Mouse (Mus musculus): ENCODE results near the gene Prdm16. TPM values are rescaled to one million over a fixed set of nuclear protein-coding genes. Genes with fewer than 3 reads are reported as not detected.

Gene Prdm16
- polyA plus RNA-seq, 1 experiment from 2014 or later: 17.5 TPM

GRCm38 (mm10) chr4:154594761-154595556, 41.7 kb downstream of the Prdm16 start:
- Histone ChIP-seq H3K36me3 (no peaks in the 10 kb centered on the region), H3K9ac (no peak overlapping the region), H3K27me3 (0 out of 2 replicates have a peak, but pooled peaks cover 4% of the 10 kb centered on the region), H3K4me1 (peaks cover 60% of the 10 kb centered on the region), H3K27ac (no peak overlapping the region), H3K9me3 (no peaks in the 10 kb centered on the region), H3K4me3 (no peak overlapping the region), H3K4me2 (no peak overlapping the region)
- 27% methylated on average over 21 of the region's 21 CpGs for WGBS
- ATAC-seq (ENCODE audit: insufficient number of reproducible peaks, low FRiP score, low TSS enrichment, low read depth): no peak

GRCm38 (mm10) chr4:154594116-154594760, 42.4 kb downstream of the Prdm16 start:
- 45% methylated on average over 17 of the region's 17 CpGs for WGBS
- Histone ChIP-seq H3K27me3 (0 out of 2 replicates have a peak, but pooled peaks cover 4% of the 10 kb centered on the region), H3K9me3 (no peaks in the 10 kb centered on the region), H3K4me3 (no peak overlapping the region), H3K4me1 (peaks cover 53% of the 10 kb centered on the region), H3K9ac (no peak overlapping the region), H3K4me2 (no peak overlapping the region), H3K27ac (no peak overlapping the region), H3K36me3 (no peaks in the 10 kb centered on the region)
- no peak for ATAC-seq (ENCODE audit: insufficient number of reproducible peaks, low FRiP score, low TSS enrichment, low read depth)

GRCm38 (mm10) chr4:154592562-154592961, 44.1 kb downstream of the Prdm16 start:
- peaks cover 53% of the 10 kb centered on the region for H3K4me1 ChIP-seq
- no peak overlapping the region for H3K4me3 ChIP-seq
- H3K4me2 ChIP-seq: no peak overlapping the region
- no peak overlapping the region for H3K9ac ChIP-seq
- H3K9me3 ChIP-seq: no peaks in the 10 kb centered on the region
- H3K36me3 ChIP-seq: no peaks in the 10 kb centered on the region
- 60% methylated on average over 13 of the region's 13 CpGs for WGBS
- no peak overlapping the region for H3K27ac ChIP-seq
- no peak for ATAC-seq (ENCODE audit: insufficient number of reproducible peaks, low FRiP score, low TSS enrichment, low read depth)
- 0 out of 2 replicates have a peak, but pooled peaks cover 4% of the 10 kb centered on the region for H3K27me3 ChIP-seq

- Histone ChIP-seq H3K9ac (no peak overlapping the region), H3K27me3 (0 out of 2 replicates have a peak, but pooled peaks cover 4% of the 10 kb centered on the region), H3K27ac (no peak overlapping the region), H3K9me3 (no peaks in the 10 kb centered on the region), H3K36me3 (no peaks in the 10 kb centered on the region), H3K4me3 (no peak overlapping the region), H3K4me1 (peaks cover 65% of the 10 kb centered on the region), H3K4me2 (no peak overlapping the region)
- WGBS: 64% methylated on average over 10 of the region's 11 CpGs
- no peak for ATAC-seq (ENCODE audit: insufficient number of reproducible peaks, low FRiP score, low TSS enrichment, low read depth)
Observed at GRCm38 (mm10) chr4:154590910-154591309, 45.8 kb downstream of the Prdm16 start.

- Histone ChIP-seq H3K4me1 (peaks cover 61% of the 10 kb centered on the region), H3K4me2 (no peak overlapping the region), H3K4me3 (no peak overlapping the region), H3K9ac (no peak overlapping the region), H3K9me3 (no peaks in the 10 kb centered on the region), H3K27ac (no peak overlapping the region), H3K27me3 (0 out of 2 replicates have a peak, but pooled peaks cover 2% of the 10 kb centered on the region), H3K36me3 (no peaks in the 10 kb centered on the region)
- 62% methylated on average over 11 of the region's 11 CpGs for WGBS
- no peak for ATAC-seq (ENCODE audit: insufficient number of reproducible peaks, low FRiP score, low TSS enrichment, low read depth)
Observed at GRCm38 (mm10) chr4:154586334-154586733, 50.3 kb downstream of the Prdm16 start.

- Histone ChIP-seq H3K4me2 (no peak overlapping the region), H3K27ac (peak overlapping the region; percentile 33; the same call in 1 of the 2 replicates), H3K9me3 (no peaks in the 10 kb centered on the region), H3K4me1 (peaks cover 66% of the 10 kb centered on the region), H3K4me3 (no peak overlapping the region), H3K9ac (no peak overlapping the region), H3K27me3 (0 out of 2 replicates have a peak, but pooled peaks cover 2% of the 10 kb centered on the region), H3K36me3 (no peaks in the 10 kb centered on the region)
- ATAC-seq (ENCODE audit: insufficient number of reproducible peaks, low FRiP score, low TSS enrichment, low read depth): no peak
- WGBS: 51% methylated on average over 14 of the region's 14 CpGs
Observed at GRCm38 (mm10) chr4:154585779-154586178, 50.9 kb downstream of the Prdm16 start.

- ATAC-seq (ENCODE audit: insufficient number of reproducible peaks, low FRiP score, low TSS enrichment, low read depth): no peak
- Histone ChIP-seq H3K9ac (no peak overlapping the region), H3K36me3 (no peaks in the 10 kb centered on the region), H3K4me3 (no peak overlapping the region), H3K27ac (no peak overlapping the region), H3K4me2 (no peak overlapping the region), H3K4me1 (peaks cover 68% of the 10 kb centered on the region), H3K27me3 (0 out of 2 replicates have a peak, but pooled peaks cover 2% of the 10 kb centered on the region), H3K9me3 (no peaks in the 10 kb centered on the region)
- WGBS: 89% methylated on average over 13 of the region's 13 CpGs
Observed at GRCm38 (mm10) chr4:154583712-154584111, 53.0 kb downstream of the Prdm16 start.

GRCm38 (mm10) chr4:154582607-154583236, 54.0 kb downstream of the Prdm16 start:
- no peak for ATAC-seq (ENCODE audit: insufficient number of reproducible peaks, low FRiP score, low TSS enrichment, low read depth)
- H3K36me3 ChIP-seq: no peaks in the 10 kb centered on the region
- no peak overlapping the region for H3K4me2 ChIP-seq
- no peaks in the 10 kb centered on the region for H3K9me3 ChIP-seq
- H3K4me1 ChIP-seq: peaks cover 63% of the 10 kb centered on the region
- no peak overlapping the region for H3K4me3 ChIP-seq
- H3K9ac ChIP-seq: no peak overlapping the region
- 82% methylated on average over 21 of the region's 21 CpGs for WGBS
- no peak overlapping the region for H3K27ac ChIP-seq
- 0 out of 2 replicates have a peak, but pooled peaks cover 2% of the 10 kb centered on the region for H3K27me3 ChIP-seq

GRCm38 (mm10) chr4:154581261-154581886, 55.3 kb downstream of the Prdm16 start:
- no peak for ATAC-seq (ENCODE audit: insufficient number of reproducible peaks, low FRiP score, low TSS enrichment, low read depth)
- Histone ChIP-seq H3K4me1 (peaks cover 50% of the 10 kb centered on the region), H3K27ac (no peak overlapping the region), H3K9ac (no peak overlapping the region), H3K4me3 (no peak overlapping the region), H3K36me3 (no peaks in the 10 kb centered on the region), H3K4me2 (no peak overlapping the region), H3K9me3 (no peaks in the 10 kb centered on the region), H3K27me3 (0 out of 2 replicates have a peak, but pooled peaks cover 2% of the 10 kb centered on the region)
- 41% methylated on average over 16 of the region's 16 CpGs for WGBS

- no peaks in the 10 kb centered on the region for H3K27me3 ChIP-seq
- 56% methylated on average over 13 of the region's 13 CpGs for WGBS
- ATAC-seq (ENCODE audit: insufficient number of reproducible peaks, low FRiP score, low TSS enrichment, low read depth): no peak
- no peak overlapping the region for H3K27ac ChIP-seq
- peaks cover 33% of the 10 kb centered on the region for H3K4me1 ChIP-seq
- no peaks in the 10 kb centered on the region for H3K36me3 ChIP-seq
- H3K4me2 ChIP-seq: no peak overlapping the region
- no peak overlapping the region for H3K9ac ChIP-seq
- no peak overlapping the region for H3K4me3 ChIP-seq
- no peaks in the 10 kb centered on the region for H3K9me3 ChIP-seq
Observed at GRCm38 (mm10) chr4:154574208-154574875, 62.3 kb downstream of the Prdm16 start.

GRCm38 (mm10) chr4:154570451-154570881, 66.2 kb downstream of the Prdm16 start:
- H3K27ac ChIP-seq: no peak overlapping the region
- H3K36me3 ChIP-seq: no peaks in the 10 kb centered on the region
- peaks cover 47% of the 10 kb centered on the region for H3K4me1 ChIP-seq
- H3K9me3 ChIP-seq: no peaks in the 10 kb centered on the region
- no peak overlapping the region for H3K9ac ChIP-seq
- H3K27me3 ChIP-seq: no peaks in the 10 kb centered on the region
- no peak overlapping the region for H3K4me3 ChIP-seq
- ATAC-seq (ENCODE audit: insufficient number of reproducible peaks, low FRiP score, low TSS enrichment, low read depth): no peak
- 18% methylated on average over 10 of the region's 10 CpGs for WGBS
- H3K4me2 ChIP-seq: no peak overlapping the region

Data from limb, embryonic 15.5 days (tissue).